Comparison of ENCODE assay signal across 11 mouse cellular contexts in the genomic region with DNA sequence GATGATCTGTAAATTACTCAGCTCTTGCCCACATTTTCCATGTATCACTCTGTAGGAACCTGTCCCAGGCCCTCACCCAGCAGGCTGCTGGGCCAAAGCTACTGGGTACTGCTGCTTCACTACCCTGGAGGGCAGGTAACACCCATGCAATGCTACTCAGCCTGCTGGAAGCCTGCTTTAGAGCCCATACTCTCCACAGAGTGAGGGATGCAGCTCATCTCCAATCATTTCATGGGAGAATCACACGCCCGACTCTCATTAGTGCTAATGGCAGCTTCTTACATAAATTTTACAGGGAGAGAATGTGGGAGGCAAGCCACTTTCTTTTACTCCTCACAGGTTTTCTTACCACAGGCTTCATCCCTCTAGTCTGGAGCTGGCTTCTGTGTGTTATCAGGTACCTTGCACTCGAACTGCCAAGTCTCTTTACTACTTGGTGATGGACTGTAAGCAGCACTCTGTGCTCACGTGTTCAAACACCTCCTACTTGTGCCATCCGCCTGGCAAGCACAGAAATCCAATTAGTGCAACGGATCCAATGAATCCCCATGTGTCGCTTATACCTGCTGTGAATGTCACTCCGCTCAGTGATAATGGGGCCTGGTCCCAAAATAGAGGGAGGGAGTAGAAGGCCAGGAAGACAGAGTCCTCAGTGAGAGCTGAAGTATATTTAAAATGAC.
DNase-seq lines count a peak whose midpoint lies in the region; ATAC-seq lines count a peak whose summit lies in the region.
"Had no signal": no experiment of that assay in that cellular context is flagged by ENCODE, and none has a peak within 500 bp of the region (broad histone marks: within the 10 kb centered on the region; RNA-seq: fewer than 3 reads in every experiment).

No protein-coding gene starts in this region.

- no peaks in the 10 kb centered on the region for H3K4me1 ChIP-seq in hindbrain, embryonic 10.5 days (replicated peaks)
- H3K4me1 ChIP-seq in hindbrain, embryonic 11.5 days (replicated peaks; ENCODE audit: control insufficient read depth, insufficient read depth, low read length) = no peaks in the 10 kb centered on the region
- no peaks in the 10 kb centered on the region for H3K4me1 ChIP-seq in kidney, embryonic 14.5 days (ENCODE audit: control insufficient read depth, insufficient read depth, low read length)
- H3K4me1 ChIP-seq: heart, embryonic 13.5 days; liver, embryonic 13.5 days had no signal

- no peaks in the 10 kb centered on the region for H3K9me3 ChIP-seq in hindbrain, embryonic 10.5 days
- H3K9me3 ChIP-seq in hindbrain, embryonic 11.5 days (ENCODE audit: control insufficient read depth, low read length) = no peaks in the 10 kb centered on the region
- H3K9me3 ChIP-seq in kidney, embryonic 14.5 days (ENCODE audit: control insufficient read depth, low read length) = no peaks in the 10 kb centered on the region
- H3K9me3 ChIP-seq: heart, embryonic 13.5 days; liver, embryonic 13.5 days had no signal

- DNase-seq in hindbrain, embryonic 10.5 days (ENCODE audit: low spot score) = no peak
- no peak for DNase-seq in hindbrain, embryonic 11.5 days (ENCODE audit: low spot score)
- peak; percentile 51 to 61 for DNase-seq in cerebellum, postnatal 25 days
- DNase-seq in layer of hippocampus, adult 8-10 months (ENCODE audit: low spot score in 2 of 2) = peak; percentile 62 to 66
- DNase-seq in retina, embryonic 14.5 days (ENCODE audit: low spot score) = peak; percentile 10
- no peak for DNase-seq in heart, postnatal 14 days
- DNase-seq in B cell, adult 2 months = no peak
- DNase-seq: liver, embryonic 13.5 days had no signal

- no peak overlapping the region for H3K4me3 ChIP-seq in hindbrain, embryonic 10.5 days
- no peak overlapping the region for H3K4me3 ChIP-seq in hindbrain, embryonic 11.5 days (ENCODE audit: low read depth, low read length)
- H3K4me3 ChIP-seq in kidney, embryonic 14.5 days (ENCODE audit: low read length) = no peak overlapping the region
- H3K4me3 ChIP-seq: heart, embryonic 13.5 days; liver, embryonic 13.5 days had no signal

- intact Hi-C loops in heart, postnatal 14 days (cut with DNase I) = no loop called here

- WGBS in hindbrain, embryonic 10.5 days = 80% methylated on average over 8 of the region's 8 CpGs
- WGBS in hindbrain, embryonic 11.5 days = 86% methylated on average over 8 of the region's 8 CpGs
- 79% methylated on average over 8 of the region's 8 CpGs for WGBS in kidney, embryonic 14.5 days

- H3K36me3 ChIP-seq in hindbrain, embryonic 10.5 days = no peaks in the 10 kb centered on the region
- no peaks in the 10 kb centered on the region for H3K36me3 ChIP-seq in hindbrain, embryonic 11.5 days (ENCODE audit: control insufficient read depth, insufficient read depth, low read length)
- H3K36me3 ChIP-seq in kidney, embryonic 14.5 days (ENCODE audit: control insufficient read depth, insufficient read depth, low read length) = no peaks in the 10 kb centered on the region
- H3K36me3 ChIP-seq: heart, embryonic 13.5 days; liver, embryonic 13.5 days had no signal

- H3K4me2 ChIP-seq in hindbrain, embryonic 11.5 days (replicated peaks; ENCODE audit: low read depth, low read length) = no peak overlapping the region
- H3K4me2 ChIP-seq in kidney, embryonic 14.5 days (replicated peaks; ENCODE audit: low read depth, low read length) = no peak overlapping the region
- H3K4me2 ChIP-seq: heart, embryonic 13.5 days; liver, embryonic 13.5 days had no signal

- peak overlapping the region; percentile 23; the same call in 1 of the 2 replicates for H3K27ac ChIP-seq in hindbrain, embryonic 10.5 days
- no peak overlapping the region for H3K27ac ChIP-seq in hindbrain, embryonic 11.5 days (ENCODE audit: low read depth, low read length)
- no peak overlapping the region for H3K27ac ChIP-seq in kidney, embryonic 14.5 days (ENCODE audit: low read depth, low read length)
- H3K27ac ChIP-seq: heart, embryonic 13.5 days; liver, embryonic 13.5 days had no signal

- no peaks in the 10 kb centered on the region for H3K27me3 ChIP-seq in hindbrain, embryonic 10.5 days (ENCODE audit: insufficient read depth, poor library complexity, severe bottlenecking)
- H3K27me3 ChIP-seq in hindbrain, embryonic 11.5 days (ENCODE audit: control insufficient read depth, insufficient read depth, low read length) = no peaks in the 10 kb centered on the region
- H3K27me3 ChIP-seq in kidney, embryonic 14.5 days (ENCODE audit: control insufficient read depth, insufficient read depth, low read length) = no peaks in the 10 kb centered on the region
- H3K27me3 ChIP-seq: heart, embryonic 13.5 days; liver, embryonic 13.5 days had no signal

- no peak overlapping the region for H3K9ac ChIP-seq in hindbrain, embryonic 11.5 days (ENCODE audit: low read depth, low read length)
- H3K9ac ChIP-seq in kidney, embryonic 14.5 days (ENCODE audit: low read depth, low read length) = no peak overlapping the region
- H3K9ac ChIP-seq: heart, embryonic 13.5 days; liver, embryonic 13.5 days had no signal

- no peak for ATAC-seq in hindbrain, embryonic 11.5 days (ENCODE audit: low FRiP score)
- ATAC-seq in kidney, embryonic 14.5 days (ENCODE audit: low FRiP score, low TSS enrichment) = no peak
- ATAC-seq: Patski had no signal

Comparison
In these comparisons a context has a peak if more than half of its experiments do, and no peak if none do; other contexts are left out.
1. DNase-seq: peak in cerebellum, postnatal 25 days (2 of 2), layer of hippocampus, adult 8-10 months (2 of 2) and retina, embryonic 14.5 days (single experiment); none in hindbrain, embryonic 10.5 days (single experiment), hindbrain, embryonic 11.5 days (single experiment), heart, postnatal 14 days (0 of 2) and B cell, adult 2 months (0 of 2).